Mouse (Mus musculus) kidney, adult 18-20 months (tissue): ENCODE measurements around the gene Rd3l.
A peak's percentile ranks its signal among the peaks of the same experiment; 100 is the strongest.

Experiments used
- DNase-seq: peaks from one replicate; pipeline ENCODE4 v3.0.0; 2021

Rd3l gene

GRCm38 (mm10) chr12:111980887-111981367 is at the start of gene Rd3l:
Gene Rd3l (minus strand): TSS chr12:111981317.
- DNase-seq: no peak

GRCm38 (mm10) chr12:112027408-112027807 is 46.3 kb upstream of the Rd3l start:
- DNase-seq: no peak

DNA sequence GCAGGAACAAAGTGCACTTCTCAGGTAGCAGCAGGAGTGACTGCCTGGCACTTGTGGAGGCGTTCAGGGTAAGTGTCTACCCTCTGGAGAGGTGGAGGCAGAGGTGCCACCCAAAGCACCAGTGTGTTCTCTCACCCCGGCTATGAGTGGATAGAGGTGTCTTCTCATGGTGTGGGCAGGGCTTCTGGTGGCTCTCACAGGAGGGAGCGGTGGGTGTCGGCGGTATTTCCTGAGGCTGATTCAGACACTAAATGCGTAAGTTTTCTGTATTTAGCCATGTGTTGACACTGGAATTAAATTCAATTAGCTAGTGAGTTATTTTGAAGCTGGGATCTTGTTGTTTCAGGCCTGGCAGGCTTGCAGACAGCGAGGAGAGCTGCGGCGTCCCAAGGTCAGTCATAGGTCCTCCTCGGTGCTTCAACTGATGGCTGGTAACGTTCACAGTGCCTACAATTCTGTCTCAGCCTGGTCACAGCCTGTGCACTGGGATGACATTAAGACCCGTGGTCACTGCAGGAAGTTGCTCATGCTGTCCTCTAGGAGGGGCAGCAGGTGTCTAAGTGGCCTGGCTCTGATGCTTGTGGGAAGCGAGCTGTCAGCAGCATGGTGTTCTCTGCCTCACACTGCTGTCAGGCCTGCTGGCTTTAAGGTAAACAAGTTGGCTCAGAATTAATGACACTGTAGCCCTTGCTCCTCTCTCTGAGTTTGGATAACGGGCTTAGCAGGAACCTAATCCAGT is 45.0 kb upstream of the Rd3l start:
- no peak for DNase-seq

DNA sequence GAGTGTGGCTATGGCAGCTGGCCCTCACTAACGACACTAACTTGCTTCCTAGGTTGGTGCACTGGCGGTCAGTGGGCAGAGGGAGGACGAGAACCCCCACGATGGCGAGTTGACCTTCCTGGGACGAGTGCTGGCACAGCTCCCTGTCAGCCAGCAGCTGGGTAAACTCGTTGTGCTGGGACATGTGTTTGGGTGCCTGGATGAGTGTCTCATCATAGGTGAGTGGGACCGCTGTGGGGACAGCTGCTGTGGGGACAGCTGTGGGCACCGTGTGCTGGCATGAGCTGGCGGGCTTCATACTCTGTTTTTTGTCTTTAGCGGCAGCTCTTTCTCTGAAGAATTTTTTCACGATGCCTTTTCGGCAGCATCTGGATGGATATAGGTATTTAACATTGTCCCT is 44.3 kb upstream of the Rd3l start:
- no peak for DNase-seq

GRCm38 (mm10) chr12:112024581-112025310 is 43.6 kb upstream of the Rd3l start:
- DNase-seq: no peak

DNA sequence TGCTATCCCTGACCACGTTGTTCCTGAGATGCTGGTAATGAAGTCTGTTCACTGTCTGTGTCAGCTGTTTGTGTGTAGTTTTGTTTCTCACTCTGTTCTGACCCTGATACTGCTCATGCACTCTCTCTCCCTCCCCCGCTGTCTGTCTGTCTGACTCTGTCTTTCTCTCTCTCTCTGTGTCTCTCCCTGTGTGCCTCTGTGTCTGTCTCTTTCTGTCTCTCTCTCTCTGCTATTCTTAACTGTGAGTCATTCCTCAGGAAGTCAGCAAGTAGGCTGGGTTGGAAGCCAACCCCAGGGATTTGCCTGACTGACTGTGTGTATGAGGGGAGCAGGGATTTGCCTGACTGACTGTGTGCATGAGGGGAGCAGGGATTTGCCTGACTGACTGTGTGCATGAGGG is 42.2 kb upstream of the Rd3l start:
- no peak for DNase-seq

GRCm38 (mm10) chr12:112016346-112016745 is 35.2 kb upstream of the Rd3l start:
- DNase-seq: no peak

GRCm38 (mm10) chr12:112013271-112013801 is 32.2 kb upstream of the Rd3l start:
- no peak for DNase-seq

GRCm38 (mm10) chr12:112012511-112013270 is 31.6 kb upstream of the Rd3l start:
- DNase-seq: peak; percentile 4

DNA sequence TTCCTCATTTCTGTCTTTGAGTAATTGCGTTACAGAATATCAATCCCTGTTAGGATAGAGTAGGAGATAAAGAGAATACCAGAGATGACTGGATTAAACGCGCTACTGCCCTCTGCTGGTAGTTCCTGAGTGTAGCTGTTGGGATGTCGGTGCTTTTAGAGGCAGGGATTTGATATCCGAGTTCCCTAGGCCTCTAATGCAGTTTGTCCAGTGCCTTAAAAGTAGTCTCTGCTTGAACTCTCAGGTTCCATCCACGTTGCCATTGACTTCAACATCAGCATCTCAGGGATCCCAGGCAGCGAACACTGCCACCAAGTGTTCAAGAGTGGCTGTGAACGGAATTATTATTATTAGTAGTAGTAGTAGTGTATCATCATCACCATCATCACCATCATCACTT is 20.1 kb upstream of the Rd3l start:
- peak; percentile 79 for DNase-seq

DNA sequence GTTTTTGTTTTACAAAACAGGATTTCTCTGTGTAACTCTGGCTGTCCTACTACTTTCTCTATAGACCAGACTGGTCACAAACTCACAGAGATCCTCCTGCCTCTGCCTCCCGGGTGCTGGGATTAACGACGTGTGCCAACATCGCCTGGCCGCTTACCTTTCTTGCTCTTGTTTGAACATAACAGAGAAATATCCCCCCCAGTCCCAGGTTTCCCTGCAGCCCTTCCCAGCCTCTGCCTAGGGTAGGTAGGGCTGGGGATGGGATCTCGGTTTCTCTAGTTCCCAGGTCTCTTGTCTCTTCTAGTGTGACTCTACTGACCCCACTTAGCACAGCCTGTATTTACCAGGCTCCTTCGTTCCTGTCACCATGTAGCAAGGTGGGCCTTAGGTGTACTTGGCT is 18.6 kb upstream of the Rd3l start:
- DNase-seq: no peak

DNA sequence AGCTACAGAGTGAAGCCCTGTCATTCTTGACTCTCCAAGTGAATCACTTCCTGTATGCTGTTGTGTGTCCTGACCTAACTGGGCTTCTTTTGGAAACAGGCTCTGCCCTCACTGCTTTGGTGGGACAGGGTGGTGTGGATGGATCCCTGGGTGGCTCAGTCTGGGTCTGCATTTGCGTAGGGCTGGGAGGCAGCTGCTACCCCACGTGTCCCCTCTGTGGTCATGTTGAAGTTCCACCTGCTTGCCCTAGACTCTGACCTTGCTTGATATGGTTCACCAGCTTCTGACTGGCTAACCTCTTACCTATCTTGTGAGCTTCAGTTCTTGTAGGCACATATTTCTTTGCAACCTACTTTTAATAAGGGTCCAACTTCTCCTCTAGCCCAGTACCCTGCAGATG is 14.0 kb upstream of the Rd3l start:
- DNase-seq: peak; percentile 48

DNA sequence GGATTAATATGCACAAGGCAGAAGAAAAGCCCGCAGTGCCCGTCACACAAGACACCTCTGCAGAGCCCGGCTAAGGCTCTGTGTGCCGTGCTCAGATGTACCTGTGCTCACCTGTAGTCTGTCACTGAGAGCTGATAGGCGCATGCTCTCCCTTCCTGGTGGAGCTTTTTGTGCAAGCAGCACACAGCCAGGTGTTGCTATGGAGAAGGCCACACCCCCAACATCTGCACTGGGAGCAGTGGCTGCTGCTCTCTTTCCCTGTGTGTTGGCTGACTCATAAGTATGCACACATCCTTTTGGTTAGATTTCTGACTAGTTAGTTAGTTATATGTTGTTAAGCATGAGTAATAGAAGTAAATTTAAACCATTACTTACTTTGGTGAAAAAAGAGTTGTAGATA is 11.5 kb upstream of the Rd3l start:
- DNase-seq: no peak

DNA sequence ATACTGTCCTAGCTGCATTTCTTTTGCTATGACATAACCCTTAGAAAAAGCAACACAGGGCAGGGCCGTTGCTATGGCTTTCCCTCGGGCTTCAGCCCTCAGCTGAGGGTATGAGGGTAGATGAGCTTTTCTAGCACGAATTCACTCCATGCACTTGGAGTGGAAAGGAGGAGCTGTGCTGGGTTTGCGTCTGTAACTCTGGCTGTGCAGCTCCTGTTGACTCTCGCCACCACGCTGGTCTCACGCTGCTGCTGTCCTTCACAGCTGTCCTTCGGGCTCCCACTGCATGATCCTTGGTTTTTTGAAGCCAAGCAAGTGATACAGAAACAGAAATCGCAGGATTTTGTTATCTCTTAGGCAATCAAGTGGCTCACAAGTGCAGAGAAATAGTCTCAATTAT is 5.6 kb upstream of the Rd3l start:
- no peak for DNase-seq

GRCm38 (mm10) chr12:111983165-111983564 is 2.0 kb upstream of the Rd3l start:
- no peak for DNase-seq

GRCm38 (mm10) chr12:111981831-111982230 is 714 bp upstream of the Rd3l start:
- DNase-seq: no peak

DNA sequence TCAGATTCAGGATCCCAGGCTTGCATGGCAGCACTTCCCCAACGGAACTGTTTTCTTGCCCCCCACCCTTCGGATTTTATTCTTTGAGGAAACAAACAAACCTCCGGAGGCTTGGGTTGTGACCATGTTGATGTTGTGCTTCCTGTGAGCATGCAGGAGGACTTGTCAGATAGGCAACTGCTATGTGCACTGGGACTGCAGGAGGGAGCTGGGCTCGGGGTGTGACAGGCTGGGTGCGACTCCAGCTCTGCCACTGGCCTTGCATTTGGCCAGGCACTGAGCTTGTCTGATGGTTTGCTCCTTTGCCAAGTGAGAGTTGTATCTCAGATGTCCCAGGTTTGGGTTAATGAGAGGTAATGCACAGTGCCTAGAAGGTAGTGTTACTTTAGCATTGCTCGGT is 2.8 kb downstream of the Rd3l start:
- no peak for DNase-seq

DNA sequence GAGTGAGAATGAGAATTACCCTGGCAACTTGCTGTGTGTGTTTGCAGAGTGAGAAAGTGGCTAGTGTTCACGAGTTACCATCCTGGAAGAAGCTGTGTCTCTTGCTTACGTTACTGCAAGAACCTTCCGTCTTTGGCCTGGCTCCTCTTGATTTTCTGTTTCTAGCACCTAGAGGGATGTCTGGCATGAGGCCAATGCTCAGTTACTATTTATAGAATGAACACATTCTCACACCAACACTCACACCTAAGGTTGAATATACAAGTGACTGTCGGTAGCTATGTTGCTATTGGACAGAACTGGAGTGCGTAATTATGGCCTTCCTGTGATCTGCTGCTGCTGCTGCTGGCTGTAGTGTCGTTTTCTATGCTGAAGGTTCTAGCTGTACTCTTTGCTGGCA is 4.0 kb downstream of the Rd3l start:
- DNase-seq: no peak

GRCm38 (mm10) chr12:111974578-111974977 is 6.5 kb downstream of the Rd3l start:
- DNase-seq: no peak

GRCm38 (mm10) chr12:111972504-111972903 is 8.6 kb downstream of the Rd3l start:
- no peak for DNase-seq

GRCm38 (mm10) chr12:111971231-111971686 is 9.9 kb downstream of the Rd3l start, which contains the start of gene Tdrd9:
Gene Tdrd9 (plus strand): TSS chr12:111971559.
- DNase-seq: no peak

GRCm38 (mm10) chr12:111970085-111970484 is 11.0 kb downstream of the Rd3l start:
- DNase-seq: no peak

DNA sequence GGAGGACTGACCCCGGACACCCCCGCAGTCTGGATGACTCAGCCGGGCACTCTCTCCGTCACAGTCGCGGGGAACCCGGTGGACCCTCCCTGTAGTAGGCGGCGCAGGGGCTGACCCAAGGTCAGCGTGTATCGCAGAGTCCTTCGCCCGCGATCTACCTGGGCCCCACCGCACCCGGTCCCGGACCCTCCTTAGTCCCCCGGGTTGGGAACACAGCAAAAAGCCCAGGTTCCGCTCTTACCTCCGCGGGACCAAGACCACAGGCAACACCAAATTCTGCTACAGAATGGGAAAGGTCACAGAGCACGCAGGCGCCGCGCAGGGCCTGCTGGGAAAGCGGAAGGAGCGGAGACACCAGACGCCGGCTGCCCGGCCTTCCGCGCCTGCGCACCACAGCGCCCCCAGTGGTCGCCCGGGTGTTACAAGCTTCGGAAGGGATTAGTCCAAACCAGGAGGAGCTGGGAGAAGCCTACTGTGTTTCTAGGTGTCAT is 14.4 kb downstream of the Rd3l start, which contains the start of gene Atp5mpl:
TSS of gene Atp5mpl (minus strand) at position 295 of the 491 bp plus-strand sequence.
- peak; percentile 97 for DNase-seq
